In the genomic region with DNA sequence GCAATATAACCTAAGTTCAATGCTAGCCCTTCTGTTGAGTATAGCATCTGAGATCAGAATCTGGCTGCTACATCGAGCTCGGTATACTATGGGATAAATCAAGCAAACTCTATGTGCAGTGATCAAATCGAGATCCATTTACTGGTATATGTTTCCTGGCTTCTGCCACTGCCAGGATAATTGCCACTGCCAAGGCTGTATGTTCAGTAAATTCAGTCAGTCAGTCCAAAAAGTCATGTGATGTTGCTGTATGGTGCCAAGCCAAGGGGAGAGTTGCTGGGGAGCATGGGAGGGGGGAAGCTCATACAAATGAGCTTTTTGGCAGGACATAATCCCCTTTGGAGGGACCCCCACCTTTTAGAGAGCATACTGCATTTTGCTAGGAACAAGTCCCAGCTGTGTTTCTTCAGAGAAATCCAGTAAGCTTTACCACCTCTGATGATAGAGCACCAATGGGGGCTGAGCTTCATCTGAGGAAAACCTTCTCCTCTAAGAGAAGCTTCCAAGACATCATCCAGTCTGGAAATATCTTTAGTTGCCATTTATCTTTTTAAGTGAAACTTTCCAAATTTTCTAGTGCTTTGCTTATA, we compare ENCODE assay signal across 25 mouse cellular contexts.
DNase-seq lines count a peak whose midpoint lies in the region; ATAC-seq and TF ChIP-seq lines count a peak whose summit lies in the region.
"Had no signal": no experiment of that assay in that cellular context is flagged by ENCODE, and none has a peak within 500 bp of the region (broad histone marks: within the 10 kb centered on the region; RNA-seq: fewer than 3 reads in every experiment).

No protein-coding gene starts in this region.

- no peak for TF ChIP-seq CTCF in hindbrain, postnatal 0 days (IDR thresholded peaks at IDR 0.05; ENCODE audit: low read depth)
- no peak for TF ChIP-seq CTCF in stomach, postnatal 0 days (IDR thresholded peaks at IDR 0.05; ENCODE audit: low read depth)

- 69% methylated on average over 3 of the region's 3 CpGs for whole genome bisulfite sequencing in hindbrain, postnatal 0 days
- WGBS in hindbrain, embryonic 11.5 days: 82% methylated on average over 3 of the region's 3 CpGs
- WGBS in stomach, embryonic 14.5 days: 74% methylated on average over 3 of the region's 3 CpGs
- WGBS in stomach, postnatal 0 days: 59% methylated on average over 3 of the region's 3 CpGs

- peak; percentile 77 to 88 for DNase-seq in cerebellum, postnatal 10 days
- DNase-seq in cerebellum, postnatal 36 days: no peak
- DNase-seq in hindbrain, postnatal 0 days (ENCODE audit: low spot score): peak; percentile 75
- DNase-seq in hindbrain, embryonic 11.5 days (ENCODE audit: low spot score): no peak
- no peak for DNase-seq in stomach, postnatal 0 days (ENCODE audit: low spot score)
- no peak for DNase-seq in B cell, adult 2 months
- DNase-seq: adrenal gland, postnatal 36 days; heart, postnatal 4 days; kidney, adult 18-20 months; layer of hippocampus, adult 9-11 months; liver; right cerebral cortex, postnatal 14 days; thymus, postnatal 14 days had no signal

- peak; percentile 73 for ATAC-seq in hindbrain, postnatal 0 days
- no peak for ATAC-seq in hindbrain, embryonic 11.5 days (ENCODE audit: low FRiP score)
- peak; percentile 56; the same call in 1 of the 2 replicates for ATAC-seq in stomach, embryonic 14.5 days (ENCODE audit: insufficient number of reproducible peaks, insufficient read depth, low FRiP score, low read depth)
- ATAC-seq in stomach, postnatal 0 days (ENCODE audit: low FRiP score, low TSS enrichment): no peak
- ATAC-seq: inflammation-experienced regulatory T-cells, adult 6 months; midbrain, embryonic 13.5 days; Patski had no signal

- H3K9ac ChIP-seq in hindbrain, postnatal 0 days (replicated peaks; ENCODE audit: low read length): no peak overlapping the region
- no peak overlapping the region for H3K9ac ChIP-seq in hindbrain, embryonic 11.5 days (ENCODE audit: low read depth, low read length)
- H3K9ac ChIP-seq in stomach, embryonic 14.5 days (replicated peaks; ENCODE audit: low read depth, low read length): no peak overlapping the region
- no peak overlapping the region for H3K9ac ChIP-seq in stomach, postnatal 0 days (ENCODE audit: low read length)
- H3K9ac ChIP-seq: liver, embryonic 15.5 days; midbrain, embryonic 13.5 days; neural tube, embryonic 12.5 days had no signal

- H3K4me1 ChIP-seq in hindbrain, postnatal 0 days (ENCODE audit: insufficient read depth, low read length): no peaks in the 10 kb centered on the region
- H3K4me1 ChIP-seq in hindbrain, embryonic 11.5 days (replicated peaks; ENCODE audit: control insufficient read depth, insufficient read depth, low read length): no peaks in the 10 kb centered on the region
- no peaks in the 10 kb centered on the region for H3K4me1 ChIP-seq in stomach, embryonic 14.5 days (ENCODE audit: control insufficient read depth, insufficient read depth, low read length)
- H3K4me1 ChIP-seq in stomach, postnatal 0 days (replicated peaks; ENCODE audit: control insufficient read depth, insufficient read depth): no peaks in the 10 kb centered on the region
- H3K4me1 ChIP-seq: heart, embryonic 10.5 days; limb, embryonic 10.5 days; liver, embryonic 15.5 days; megakaryocyte, embryonic 14.5 days; midbrain, embryonic 13.5 days; neural tube, embryonic 12.5 days had no signal

- TF ChIP-seq EP300 in stomach, postnatal 0 days (optimal IDR thresholded peaks at IDR 0.05): no peak

- no peak overlapping the region for H3K4me2 ChIP-seq in hindbrain, postnatal 0 days (ENCODE audit: low read depth, low read length)
- no peak overlapping the region for H3K4me2 ChIP-seq in hindbrain, embryonic 11.5 days (replicated peaks; ENCODE audit: low read depth, low read length)
- no peak overlapping the region for H3K4me2 ChIP-seq in stomach, embryonic 14.5 days (replicated peaks; ENCODE audit: low read depth, low read length)
- H3K4me2 ChIP-seq in stomach, postnatal 0 days (replicated peaks; ENCODE audit: low read depth): no peak overlapping the region
- H3K4me2 ChIP-seq: liver, embryonic 15.5 days; midbrain, embryonic 13.5 days; neural tube, embryonic 12.5 days had no signal

- no peaks in the 10 kb centered on the region for H3K9me3 ChIP-seq in hindbrain, postnatal 0 days (ENCODE audit: low read length)
- H3K9me3 ChIP-seq in hindbrain, embryonic 11.5 days (ENCODE audit: control insufficient read depth, low read length): no peaks in the 10 kb centered on the region
- H3K9me3 ChIP-seq in stomach, embryonic 14.5 days (ENCODE audit: control insufficient read depth, low read depth, low read length): no peaks in the 10 kb centered on the region
- H3K9me3 ChIP-seq in stomach, postnatal 0 days (ENCODE audit: control insufficient read depth, low read length): no peaks in the 10 kb centered on the region
- H3K9me3 ChIP-seq: G1E; heart, embryonic 10.5 days; limb, embryonic 10.5 days; liver, embryonic 15.5 days; megakaryocyte, embryonic 14.5 days; midbrain, embryonic 13.5 days; neural tube, embryonic 12.5 days had no signal

- no peak overlapping the region for H3K27ac ChIP-seq in hindbrain, postnatal 0 days
- no peak overlapping the region for H3K27ac ChIP-seq in hindbrain, embryonic 11.5 days (ENCODE audit: low read depth, low read length)
- H3K27ac ChIP-seq in stomach, embryonic 14.5 days (ENCODE audit: low read length): no peak overlapping the region
- H3K27ac ChIP-seq in stomach, postnatal 0 days (replicated peaks): no peak overlapping the region
- H3K27ac ChIP-seq: heart, embryonic 10.5 days; left cerebral cortex, adult 2 months; limb, embryonic 10.5 days; liver, embryonic 15.5 days; midbrain, embryonic 13.5 days; neural tube, embryonic 12.5 days had no signal

- no peak overlapping the region for H3K4me3 ChIP-seq in hindbrain, postnatal 0 days (ENCODE audit: low read length)
- no peak overlapping the region for H3K4me3 ChIP-seq in hindbrain, embryonic 11.5 days (ENCODE audit: low read depth, low read length)
- no peak overlapping the region for H3K4me3 ChIP-seq in stomach, embryonic 14.5 days (ENCODE audit: low read depth, low read length)
- no peak overlapping the region for H3K4me3 ChIP-seq in stomach, postnatal 0 days (ENCODE audit: low read depth, low read length)
- H3K4me3 ChIP-seq: heart, embryonic 10.5 days; left cerebral cortex, adult 2 months; limb, embryonic 10.5 days; liver, embryonic 15.5 days; megakaryocyte, embryonic 14.5 days; midbrain, embryonic 13.5 days; neural tube, embryonic 12.5 days had no signal

- no peaks in the 10 kb centered on the region for H3K27me3 ChIP-seq in hindbrain, postnatal 0 days (ENCODE audit: insufficient read depth, low read length)
- no peaks in the 10 kb centered on the region for H3K27me3 ChIP-seq in hindbrain, embryonic 11.5 days (ENCODE audit: control insufficient read depth, insufficient read depth, low read length)
- no peaks in the 10 kb centered on the region for H3K27me3 ChIP-seq in stomach, embryonic 14.5 days (ENCODE audit: control insufficient read depth, insufficient read depth, low read length)
- no peaks in the 10 kb centered on the region for H3K27me3 ChIP-seq in stomach, postnatal 0 days (ENCODE audit: control insufficient read depth, insufficient read depth, low read length)
- H3K27me3 ChIP-seq: CH12.LX; liver, embryonic 15.5 days; megakaryocyte, embryonic 14.5 days; midbrain, embryonic 13.5 days; neural tube, embryonic 12.5 days; Patski had no signal

- H3K36me3 ChIP-seq in hindbrain, postnatal 0 days (ENCODE audit: insufficient read depth, low read length): no peaks in the 10 kb centered on the region
- no peaks in the 10 kb centered on the region for H3K36me3 ChIP-seq in hindbrain, embryonic 11.5 days (ENCODE audit: control insufficient read depth, insufficient read depth, low read length)
- H3K36me3 ChIP-seq in stomach, embryonic 14.5 days (ENCODE audit: control insufficient read depth, insufficient read depth, low read length): no peaks in the 10 kb centered on the region
- no peaks in the 10 kb centered on the region for H3K36me3 ChIP-seq in stomach, postnatal 0 days (ENCODE audit: control insufficient read depth, insufficient read depth, low read length)
- H3K36me3 ChIP-seq: G1E; heart, embryonic 10.5 days; limb, embryonic 10.5 days; liver, embryonic 15.5 days; midbrain, embryonic 13.5 days; neural tube, embryonic 12.5 days had no signal

Comparison
In these comparisons a context has a peak if more than half of its experiments do, and no peak if none do; other contexts are left out.
1. DNase-seq: peak in cerebellum, postnatal 10 days (2 of 2) and hindbrain, postnatal 0 days (single experiment); none in cerebellum, postnatal 36 days (0 of 2), hindbrain, embryonic 11.5 days (single experiment), stomach, postnatal 0 days (single experiment) and B cell, adult 2 months (0 of 2).
2. ATAC-seq: peak in hindbrain, postnatal 0 days (single experiment) and stomach, embryonic 14.5 days (single experiment); none in hindbrain, embryonic 11.5 days (single experiment) and stomach, postnatal 0 days (single experiment).